Mouse (Mus musculus) heart, postnatal 0 days (tissue): ENCODE results near the gene Prss35.

Experiments used
- CTCF ChIP-seq: IDR thresholded peaks from 2 replicates; pipeline ENCODE4 v1.5.1; 2016; ENCODE audit warnings: antibody characterized with exemption, control low read depth, low read depth
- EP300 ChIP-seq: IDR thresholded peaks from 2 replicates; pipeline ENCODE4 v1.6.1; 2016; ENCODE audit warnings: antibody characterized with exemption, low read depth

- no peak for TF ChIP-seq CTCF
- no peak for TF ChIP-seq EP300
These were observed 29.4 kb downstream of the Prss35 start for GRCm38 (mm10) chr9:86772897-86773296.
